Mouse (Mus musculus): Measurements from ENCODE around the gene Ttll1. TPM values are rescaled to one million over a fixed set of nuclear protein-coding genes. Genes with fewer than 3 reads are reported as not detected.
"Not testable (repeated sequence)": the region's sequence is repeated elsewhere in the genome, so short reads cannot be mapped to it uniquely, and the experiment has no call there.

Gene Ttll1
- total and polyA plus RNA-seq, 2 experiments from 2014 or later, result 57.8 to 123 TPM

GRCm38 (mm10) chr15:83518215-83519048, 7.7 kb upstream of the Ttll1 start:
- peak; percentile 89 for TF ChIP-seq CTCF (IDR thresholded peaks at IDR 0.05)
- 33% methylated on average over 20 of the region's 20 CpGs for WGBS
- Histone ChIP-seq H3K36me3 (ENCODE audit: insufficient read depth, low read length) (no peaks in the 10 kb centered on the region), H3K27me3 (ENCODE audit: insufficient read depth, low read length) (no peaks in the 10 kb centered on the region), H3K4me1 (ENCODE audit: insufficient read depth, low read length) (no peaks in the 10 kb centered on the region), H3K9me3 (ENCODE audit: low read length) (no peaks in the 10 kb centered on the region), H3K9ac (replicated peaks; ENCODE audit: low read length, poor library complexity, severe bottlenecking) (no peak overlapping the region), H3K27ac (ENCODE audit: low read depth, low read length) (no peak overlapping the region), H3K4me3 (ENCODE audit: low read depth, low read length) (no peak overlapping the region), H3K4me2 (ENCODE audit: low read depth, low read length, poor library complexity, severe bottlenecking) (peak overlapping the region; percentile 28; the same call in 1 of the 2 replicates)
- ATAC-seq (ENCODE audit: low FRiP score) (0 out of 2 replicates have a peak, but pooled peaks have one; percentile 34), DNase-seq (ENCODE audit: low spot score) (peak; percentile 84)

- H3K4me2 ChIP-seq (ENCODE audit: low read depth, low read length, poor library complexity, severe bottlenecking), result no peak overlapping the region
- no peaks in the 10 kb centered on the region for H3K36me3 ChIP-seq (ENCODE audit: insufficient read depth, low read length)
- H3K4me1 ChIP-seq (ENCODE audit: insufficient read depth, low read length), result no peaks in the 10 kb centered on the region
- no peaks in the 10 kb centered on the region for H3K9me3 ChIP-seq (ENCODE audit: low read length)
- TF ChIP-seq CTCF (IDR thresholded peaks at IDR 0.05), result no peak
- H3K27ac ChIP-seq (ENCODE audit: low read depth, low read length), result no peak overlapping the region
- no peak overlapping the region for H3K9ac ChIP-seq (replicated peaks; ENCODE audit: low read length, poor library complexity, severe bottlenecking)
- DNase-seq (ENCODE audit: low spot score) (no peak), ATAC-seq (ENCODE audit: low FRiP score) (no peak)
- H3K4me3 ChIP-seq (ENCODE audit: low read depth, low read length), result no peak overlapping the region
- no peaks in the 10 kb centered on the region for H3K27me3 ChIP-seq (ENCODE audit: insufficient read depth, low read length)
- WGBS, result 65% methylated on average over 5 of the region's 5 CpGs
These were observed 4.3 kb upstream of the Ttll1 start for GRCm38 (mm10) chr15:83515018-83515417.

- Histone ChIP-seq H3K9ac (replicated peaks; ENCODE audit: low read length, poor library complexity, severe bottlenecking) (no peak overlapping the region), H3K4me1 (ENCODE audit: insufficient read depth, low read length) (0 out of 2 replicates have a peak, but pooled peaks cover 2% of the 10 kb centered on the region), H3K9me3 (ENCODE audit: low read length) (no peaks in the 10 kb centered on the region), H3K27ac (ENCODE audit: low read depth, low read length) (no peak overlapping the region), H3K4me3 (ENCODE audit: low read depth, low read length) (no peak overlapping the region), H3K36me3 (ENCODE audit: insufficient read depth, low read length) (no peaks in the 10 kb centered on the region), H3K4me2 (ENCODE audit: low read depth, low read length, poor library complexity, severe bottlenecking) (no peak overlapping the region), H3K27me3 (ENCODE audit: insufficient read depth, low read length) (no peaks in the 10 kb centered on the region)
- no peak for DNase-seq (ENCODE audit: low spot score)
- no peak for TF ChIP-seq CTCF (IDR thresholded peaks at IDR 0.05)
- 76% methylated on average over 13 of the region's 13 CpGs for WGBS
- ATAC-seq (ENCODE audit: low FRiP score), result no peak
These were observed 2.0 kb upstream of the Ttll1 start for GRCm38 (mm10) chr15:83512489-83513281.

- H3K27ac ChIP-seq (ENCODE audit: low read depth, low read length), result peak overlapping the region; percentile 91
- no peaks in the 10 kb centered on the region; the same call in 1 of the 2 replicates for H3K36me3 ChIP-seq (ENCODE audit: insufficient read depth, low read length)
- TF ChIP-seq CTCF (IDR thresholded peaks at IDR 0.05), result peak; percentile 44
- peak overlapping the region; percentile 71 for H3K4me3 ChIP-seq (ENCODE audit: low read depth, low read length)
- peak; percentile 57 for DNase-seq (ENCODE audit: low spot score)
- H3K4me1 ChIP-seq (ENCODE audit: insufficient read depth, low read length), result 0 out of 2 replicates have a peak, but pooled peaks cover 2% of the 10 kb centered on the region
- H3K27me3 ChIP-seq (ENCODE audit: insufficient read depth, low read length), result no peaks in the 10 kb centered on the region
- H3K4me2 ChIP-seq (ENCODE audit: low read depth, low read length, poor library complexity, severe bottlenecking), result peak overlapping the region; percentile 64
- WGBS, result 25% methylated on average over 17 of the region's 17 CpGs
- H3K9me3 ChIP-seq (ENCODE audit: low read length), result no peaks in the 10 kb centered on the region
- peak; percentile 79 for ATAC-seq (ENCODE audit: low FRiP score)
- H3K9ac ChIP-seq (replicated peaks; ENCODE audit: low read length, poor library complexity, severe bottlenecking), result peak overlapping the region; percentile 71
These were observed 516 bp downstream of the Ttll1 start for GRCm38 (mm10) chr15:83509950-83510804.

GRCm38 (mm10) chr15:83501483-83501882, 9.2 kb downstream of the Ttll1 start:
- not testable (repeated sequence) for H3K9ac ChIP-seq (replicated peaks; ENCODE audit: low read length, poor library complexity, severe bottlenecking); H3K4me2 ChIP-seq (ENCODE audit: low read depth, low read length, poor library complexity, severe bottlenecking); H3K27me3 ChIP-seq (ENCODE audit: insufficient read depth, low read length); H3K9me3 ChIP-seq (ENCODE audit: low read length); H3K4me3 ChIP-seq (ENCODE audit: low read depth, low read length); DNase-seq (ENCODE audit: low spot score); H3K27ac ChIP-seq (ENCODE audit: low read depth, low read length); ATAC-seq (ENCODE audit: low FRiP score); H3K4me1 ChIP-seq (ENCODE audit: insufficient read depth, low read length)
- 76% methylated on average over 5 of the region's 6 CpGs for WGBS
- H3K36me3 ChIP-seq (ENCODE audit: insufficient read depth, low read length), result peaks cover 57% of the 10 kb centered on the region
